Mouse (Mus musculus) embryonic fibroblast, embryonic 13.5 days (primary cell): ENCODE measurements around the gene Rapgef1. TPM values are rescaled to one million over a fixed set of nuclear protein-coding genes. Genes with fewer than 3 reads are reported as not detected.

Source experiments
- H3K27ac ChIP-seq: 2 replicates; pipeline ENCODE4 v1.5.1; 2012; ENCODE audit warnings: low read length, control low read depth, inconsistent platforms; ENCODE audit not compliant: insufficient read depth
- H3K4me1 ChIP-seq: 2 replicates; pipeline ENCODE4 v1.6.1; 2011; ENCODE audit warnings: low read length; ENCODE audit not compliant: control insufficient read depth, insufficient read depth
- H3K4me3 ChIP-seq: 2 replicates; pipeline ENCODE4 v1.5.1; 2011; ENCODE audit warnings: mild to moderate bottlenecking, control low read depth, low read length; ENCODE audit not compliant: insufficient read depth
- CTCF ChIP-seq: IDR thresholded peaks from 2 replicates; pipeline ENCODE4 v1.5.1; 2011; ENCODE audit warnings: mild to moderate bottlenecking, control low read depth, low read length, moderate library complexity, borderline replicate concordance; ENCODE audit not compliant: insufficient read depth
- POLR2A ChIP-seq: IDR thresholded peaks from 2 replicates; pipeline ENCODE4 v1.6.1; 2011; ENCODE audit warnings: low read depth, mild to moderate bottlenecking, control low read depth, low read length, moderate library complexity
- polyA plus RNA-seq: library from polyadenylated mRNA; stranded (reverse); fragments of >200 nt; gene quantifications from 2 replicates; pipeline ENCODE4 v1.2.4, GENCODE M21; 2011; ENCODE audit warnings: low read depth; ENCODE audit not compliant: missing spikeins, insufficient read length

The Rapgef1 gene
- polyA plus RNA-seq, 1 experiment: 43.1 TPM

DNA sequence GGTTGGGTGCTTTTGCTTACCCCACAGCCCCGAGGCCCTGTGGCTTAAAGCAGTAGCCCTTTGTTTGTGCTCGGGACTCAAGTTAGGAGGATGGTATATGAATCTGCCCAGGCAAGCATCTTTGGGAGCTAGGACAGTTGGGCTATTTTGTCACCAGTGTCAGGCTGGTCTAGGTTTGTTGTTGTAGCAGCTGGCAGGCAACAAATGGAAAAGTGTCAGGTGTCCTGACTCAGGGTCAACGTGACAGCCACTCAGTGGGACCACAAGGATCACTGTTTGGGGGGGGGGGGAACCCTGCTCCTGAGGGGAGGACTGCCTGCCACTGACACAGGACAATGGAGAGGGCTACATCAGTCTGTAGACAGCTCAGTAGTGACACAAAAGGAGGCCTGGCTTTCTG, 91.5 kb downstream of the Rapgef1 start:
- Histone ChIP-seq H3K4me1 (peaks cover 22% of the 10 kb centered on the region), H3K4me3 (no peak overlapping the region), H3K27ac (peak overlapping the region; percentile 85)
- TF ChIP-seq CTCF (no peak), POLR2A (no peak)

- TF ChIP-seq CTCF (no peak), POLR2A (0 out of 2 replicates have a peak, but pooled peaks have one; percentile 12)
- peak overlapping the region; percentile 85 for H3K27ac ChIP-seq
- H3K4me1 ChIP-seq: peaks cover 25% of the 10 kb centered on the region
- no peak overlapping the region for H3K4me3 ChIP-seq
These were observed 92.4 kb downstream of the Rapgef1 start for GRCm38 (mm10) chr2:29711877-29712276.

DNA sequence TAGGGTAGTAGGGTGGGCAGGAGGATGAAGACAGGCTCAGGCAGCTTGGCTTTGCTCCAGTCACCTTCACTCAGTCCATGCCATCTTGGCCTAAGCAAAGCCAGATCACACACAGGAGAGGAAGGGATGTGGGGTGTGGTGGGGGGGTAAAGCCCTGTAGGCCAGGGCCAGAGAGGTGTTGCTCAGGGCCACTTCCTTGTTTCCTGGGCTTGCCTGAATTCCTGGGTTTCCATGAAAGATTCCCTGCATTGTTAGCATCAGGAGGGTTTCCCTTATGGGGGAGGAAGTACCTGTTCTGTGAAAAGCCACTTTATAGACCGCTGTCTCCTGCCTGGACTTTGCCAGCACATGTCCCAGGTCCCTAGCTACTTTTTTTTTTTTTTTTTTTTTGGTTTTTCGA, 94.0 kb downstream of the Rapgef1 start:
- Histone ChIP-seq H3K4me1 (peaks cover 25% of the 10 kb centered on the region), H3K4me3 (no peak overlapping the region), H3K27ac (0 out of 2 replicates have a peak overlapping the region, but pooled peaks have one; percentile 24)
- no peak for TF ChIP-seq POLR2A
- no peak for TF ChIP-seq CTCF

DNA sequence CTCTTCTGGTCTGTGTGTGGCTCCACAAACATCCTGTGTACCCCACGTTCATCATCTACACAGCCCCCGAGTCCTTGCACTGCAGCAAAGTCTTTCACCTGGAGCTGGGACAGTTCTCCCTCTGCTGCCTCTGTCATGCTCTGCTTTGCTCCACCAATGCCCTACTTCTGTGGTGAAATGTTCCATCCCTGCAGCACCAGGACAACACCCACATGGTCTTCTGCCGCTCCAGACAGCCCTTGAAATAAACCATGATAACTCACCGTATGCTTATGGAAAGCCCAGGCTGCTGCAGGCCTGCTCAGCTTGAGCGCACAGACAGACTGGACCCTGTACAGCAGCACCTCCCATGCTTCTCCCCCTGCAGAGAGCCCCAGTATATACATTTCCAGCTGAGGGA, 94.6 kb downstream of the Rapgef1 start:
- Histone ChIP-seq H3K4me3 (no peak overlapping the region), H3K4me1 (peaks cover 25% of the 10 kb centered on the region)
- TF ChIP-seq CTCF: no peak
- TF ChIP-seq POLR2A: no peak

DNA sequence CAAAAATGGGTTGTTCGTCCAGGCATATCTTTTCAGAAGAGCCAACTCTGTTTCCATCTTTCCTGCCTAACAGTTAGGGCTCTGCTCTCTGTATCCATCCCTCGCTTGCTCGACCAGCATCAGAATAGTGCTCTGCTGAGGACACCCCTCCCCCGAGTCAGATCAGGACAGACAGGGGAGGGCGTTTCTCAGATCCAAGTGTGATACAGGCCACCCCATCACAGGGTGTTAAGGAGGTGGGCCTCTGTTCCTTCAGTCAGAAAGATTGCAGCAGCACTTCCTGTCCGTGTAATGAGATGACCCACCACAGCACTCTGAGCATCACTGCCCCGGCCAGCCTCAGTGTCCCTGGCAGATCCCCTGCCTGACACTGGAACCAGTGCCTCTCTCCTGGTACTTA, 96.6 kb downstream of the Rapgef1 start:
- no peak overlapping the region for H3K4me3 ChIP-seq
- TF ChIP-seq CTCF (no peak), POLR2A (no peak)
- H3K27ac ChIP-seq: peak overlapping the region; percentile 83
- H3K4me1 ChIP-seq: peaks cover 22% of the 10 kb centered on the region

More for the DNA sequence above, 94.6 kb downstream of the Rapgef1 start:
- H3K27ac ChIP-seq: no peak overlapping the region

DNA sequence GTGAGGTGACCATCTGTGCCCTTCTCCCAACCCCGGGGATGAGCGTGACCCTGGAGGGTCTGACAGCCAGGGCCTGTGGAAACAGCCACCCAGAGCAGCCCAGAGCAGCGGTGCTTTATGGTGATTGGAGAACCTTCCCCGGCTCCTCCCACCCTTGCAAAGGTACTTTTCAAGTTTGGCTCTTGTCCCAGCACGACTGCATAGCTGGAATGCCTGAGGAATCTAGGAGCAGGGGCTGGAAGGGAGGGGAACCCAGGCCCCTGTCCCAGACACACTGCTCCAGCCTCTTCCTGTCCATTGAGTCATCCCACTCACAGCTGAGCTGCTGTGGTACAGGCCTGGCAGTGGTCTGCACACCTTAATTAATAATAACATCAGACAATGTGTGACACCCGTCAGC, 97.2 kb downstream of the Rapgef1 start:
- no peak for TF ChIP-seq POLR2A
- TF ChIP-seq CTCF: no peak
- H3K4me3 ChIP-seq: no peak overlapping the region
- peaks cover 17% of the 10 kb centered on the region for H3K4me1 ChIP-seq
- H3K27ac ChIP-seq: peak overlapping the region; percentile 83

DNA sequence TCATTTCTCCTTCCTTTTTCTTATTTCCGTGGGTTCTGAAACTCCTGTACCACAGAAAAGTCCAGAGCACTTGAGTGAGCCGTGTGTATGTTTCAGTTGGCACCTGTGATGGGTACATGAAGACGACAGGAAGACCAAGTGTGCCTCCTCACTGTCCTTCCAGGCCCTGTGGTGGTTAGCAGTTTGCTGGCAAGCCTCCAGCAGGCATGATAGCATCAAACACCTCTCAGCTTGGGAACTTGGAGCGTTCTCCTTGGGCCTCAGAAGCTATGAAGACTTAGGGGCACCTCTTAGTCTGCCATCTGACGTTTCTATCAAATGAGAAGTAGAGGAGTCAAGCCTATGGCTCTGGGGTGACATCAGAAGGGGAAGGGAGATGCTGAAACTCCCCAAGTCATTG, 99.1 kb downstream of the Rapgef1 start:
- Histone ChIP-seq H3K27ac (no peak overlapping the region), H3K4me1 (peaks cover 9% of the 10 kb centered on the region), H3K4me3 (no peak overlapping the region)
- TF ChIP-seq CTCF: no peak
- no peak for TF ChIP-seq POLR2A

DNA sequence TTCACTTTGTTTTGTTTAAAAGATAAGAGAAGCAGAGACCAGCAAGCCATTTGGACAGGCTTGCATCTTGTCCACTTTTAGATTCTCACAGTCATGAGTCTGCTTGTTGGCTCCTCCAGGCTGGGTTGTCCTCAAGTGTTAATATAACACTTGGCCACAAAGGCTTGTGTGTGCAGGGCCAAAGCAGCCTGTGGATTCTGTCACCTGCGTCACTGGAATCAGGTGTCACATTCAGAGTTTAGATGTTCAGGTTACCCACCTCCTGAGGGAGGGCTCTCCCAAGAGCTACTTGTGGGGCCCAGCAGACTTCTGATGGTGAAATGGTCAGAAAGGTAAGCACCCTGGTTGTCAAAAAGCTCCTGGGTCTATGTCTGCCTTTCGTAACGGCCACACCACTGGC, 103.6 kb downstream of the Rapgef1 start:
- no peak overlapping the region for H3K27ac ChIP-seq
- TF ChIP-seq CTCF (no peak), POLR2A (no peak)
- H3K4me3 ChIP-seq: no peak overlapping the region
- no peaks in the 10 kb centered on the region for H3K4me1 ChIP-seq

- TF ChIP-seq CTCF: no peak
- no peak for TF ChIP-seq POLR2A
- Histone ChIP-seq H3K27ac (no peak overlapping the region), H3K4me3 (no peak overlapping the region), H3K4me1 (peaks cover 9% of the 10 kb centered on the region; the same call in 1 of the 2 replicates)
These were observed 105.3 kb downstream of the Rapgef1 start for GRCm38 (mm10) chr2:29724664-29725365.

- H3K4me1 ChIP-seq: peaks cover 9% of the 10 kb centered on the region; the same call in 1 of the 2 replicates
- H3K4me3 ChIP-seq: no peak overlapping the region
- TF ChIP-seq POLR2A: no peak
- no peak for TF ChIP-seq CTCF
- peak overlapping the region; percentile 23 for H3K27ac ChIP-seq
These were observed 110.0 kb downstream of the Rapgef1 start for GRCm38 (mm10) chr2:29729500-29729899.

- Histone ChIP-seq H3K27ac (no peak overlapping the region), H3K4me3 (no peak overlapping the region), H3K4me1 (peaks cover 9% of the 10 kb centered on the region; the same call in 1 of the 2 replicates)
- TF ChIP-seq POLR2A (no peak), CTCF (peak; percentile 81; the same call in 1 of the 2 replicates)
These were observed 112.0 kb downstream of the Rapgef1 start for GRCm38 (mm10) chr2:29731545-29731944.
